Mouse (Mus musculus) heart, postnatal 0 days (tissue): ENCODE results near the gene Prrt1.

Experiments
- CTCF ChIP-seq: IDR thresholded peaks from 2 replicates; pipeline ENCODE4 v1.5.1; 2016; ENCODE audit warnings: antibody characterized with exemption, control low read depth, low read depth
- EP300 ChIP-seq: IDR thresholded peaks from 2 replicates; pipeline ENCODE4 v1.6.1; 2016; ENCODE audit warnings: antibody characterized with exemption, low read depth

DNA sequence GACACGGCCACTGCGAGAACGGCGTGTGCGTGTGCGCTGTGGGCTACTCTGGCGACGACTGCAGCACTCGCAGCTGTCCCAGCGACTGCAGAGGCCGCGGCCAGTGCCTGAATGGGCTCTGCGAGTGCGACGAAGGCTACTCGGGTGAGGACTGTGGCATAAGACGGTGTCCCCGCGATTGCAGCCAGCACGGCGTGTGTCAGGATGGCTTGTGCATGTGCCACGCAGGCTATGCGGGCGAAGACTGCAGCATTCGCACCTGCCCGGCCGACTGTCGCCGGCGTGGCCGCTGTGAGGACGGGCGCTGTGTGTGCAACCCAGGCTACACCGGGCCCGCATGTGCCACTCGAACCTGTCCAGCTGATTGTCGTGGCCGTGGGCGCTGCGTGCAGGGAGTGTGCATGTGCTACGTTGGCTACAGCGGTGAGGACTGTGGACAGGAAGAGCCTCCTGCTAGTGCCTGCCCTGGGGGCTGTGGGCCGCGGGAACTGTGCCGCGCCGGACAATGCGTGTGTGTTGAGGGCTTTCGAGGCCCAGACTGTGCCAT lies 43.0 kb downstream of the Prrt1 start:
- no peak for TF ChIP-seq CTCF
- TF ChIP-seq EP300: no peak
